Comparison of ENCODE assay signal across 12 mouse cellular contexts in the genomic region with DNA sequence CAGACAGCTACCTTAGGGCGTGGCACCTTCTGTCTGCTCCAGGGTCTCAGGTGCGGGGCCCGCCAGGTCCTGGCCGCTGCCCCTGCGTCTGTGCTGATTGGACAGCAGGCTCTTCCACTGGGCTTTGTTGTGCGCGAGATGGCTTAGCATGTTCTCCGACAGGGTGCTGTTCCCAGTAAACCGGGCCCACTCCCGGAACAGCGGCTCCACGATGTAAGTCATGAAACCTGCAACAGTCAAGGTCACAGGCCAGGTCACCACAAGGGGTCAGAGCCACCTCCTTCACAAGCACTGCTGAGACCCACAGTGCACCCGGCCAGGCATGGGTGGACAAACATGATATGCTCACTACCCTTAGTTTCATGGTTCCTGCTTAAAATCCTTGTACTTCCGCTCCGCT. TPM values are rescaled to one million over a fixed set of nuclear protein-coding genes. Genes with fewer than 3 reads are reported as not detected.
DNase-seq lines count a peak whose midpoint lies in the region; ATAC-seq lines count a peak whose summit lies in the region.
"Had no signal": no experiment of that assay in that cellular context is flagged by ENCODE, and none has a peak within 500 bp of the region (broad histone marks: within the 10 kb centered on the region; RNA-seq: fewer than 3 reads in every experiment).

No protein-coding gene starts in this region.

- ATAC-seq in hindbrain, embryonic 16.5 days: no peak
- ATAC-seq in neural tube, embryonic 11.5 days (ENCODE audit: insufficient read depth, low FRiP score, low TSS enrichment): no peak
- ATAC-seq in midbrain, embryonic 14.5 days (ENCODE audit: low FRiP score, low TSS enrichment): no peak
- ATAC-seq: Patski had no signal

- WGBS in hindbrain, embryonic 10.5 days: 72% methylated on average over 15 of the region's 15 CpGs
- WGBS in hindbrain, embryonic 16.5 days: 69% methylated on average over 15 of the region's 15 CpGs
- WGBS in neural tube, embryonic 11.5 days: 64% methylated on average over 15 of the region's 15 CpGs
- 70% methylated on average over 15 of the region's 15 CpGs for WGBS in midbrain, embryonic 14.5 days

- DNase-seq in hindbrain, embryonic 10.5 days (ENCODE audit: low spot score): no peak
- DNase-seq in neural tube, embryonic 11.5 days (ENCODE audit: low spot score): no peak
- DNase-seq in neural tube, embryonic 10.5 days (ENCODE audit: extremely low spot score, low spot score): no peak
- DNase-seq in midbrain, embryonic 14.5 days: no peak
- DNase-seq in cerebellum, adult 9-10 months: no peak
- DNase-seq in layer of hippocampus, adult 9-11 months: no peak
- DNase-seq: adrenal gland, postnatal 10 days; liver, embryonic 13.5 days; thymus, adult 2 months had no signal

- H3K9me3 ChIP-seq in hindbrain, embryonic 10.5 days: no peaks in the 10 kb centered on the region
- no peaks in the 10 kb centered on the region for H3K9me3 ChIP-seq in hindbrain, embryonic 16.5 days (ENCODE audit: control insufficient read depth, low read length)
- no peaks in the 10 kb centered on the region for H3K9me3 ChIP-seq in neural tube, embryonic 11.5 days (ENCODE audit: control insufficient read depth, low read length)
- H3K9me3 ChIP-seq in midbrain, embryonic 14.5 days (ENCODE audit: control insufficient read depth, low read length): no peaks in the 10 kb centered on the region
- H3K9me3 ChIP-seq: embryonic facial prominence, embryonic 13.5 days; liver, embryonic 13.5 days had no signal

- H3K36me3 ChIP-seq in hindbrain, embryonic 10.5 days: no peaks in the 10 kb centered on the region
- no peaks in the 10 kb centered on the region for H3K36me3 ChIP-seq in hindbrain, embryonic 16.5 days (ENCODE audit: control insufficient read depth, insufficient read depth, low read length)
- no peaks in the 10 kb centered on the region for H3K36me3 ChIP-seq in neural tube, embryonic 11.5 days (ENCODE audit: control insufficient read depth, insufficient read depth, low read length)
- no peaks in the 10 kb centered on the region for H3K36me3 ChIP-seq in midbrain, embryonic 14.5 days (ENCODE audit: control insufficient read depth, insufficient read depth, low read length)
- H3K36me3 ChIP-seq: liver, embryonic 13.5 days had no signal

- H3K4me2 ChIP-seq in hindbrain, embryonic 16.5 days (ENCODE audit: low read length): no peak overlapping the region
- 0 out of 2 replicates have a peak overlapping the region, but pooled peaks have one; percentile 16 for H3K4me2 ChIP-seq in neural tube, embryonic 11.5 days (ENCODE audit: low read depth)
- H3K4me2 ChIP-seq in midbrain, embryonic 14.5 days (ENCODE audit: low read length): peak overlapping the region; percentile 15; the same call in 1 of the 2 replicates
- H3K4me2 ChIP-seq: embryonic facial prominence, embryonic 13.5 days; liver, embryonic 13.5 days had no signal

- H3K27me3 ChIP-seq in hindbrain, embryonic 10.5 days (ENCODE audit: insufficient read depth, poor library complexity, severe bottlenecking): no peaks in the 10 kb centered on the region
- no peaks in the 10 kb centered on the region for H3K27me3 ChIP-seq in hindbrain, embryonic 16.5 days (replicated peaks; ENCODE audit: control insufficient read depth, insufficient read depth, low read length)
- no peaks in the 10 kb centered on the region for H3K27me3 ChIP-seq in neural tube, embryonic 11.5 days (ENCODE audit: control insufficient read depth, insufficient read depth, low read length)
- H3K27me3 ChIP-seq in midbrain, embryonic 14.5 days (ENCODE audit: control insufficient read depth, insufficient read depth, low read length): no peaks in the 10 kb centered on the region
- H3K27me3 ChIP-seq: embryonic facial prominence, embryonic 13.5 days; liver, embryonic 13.5 days had no signal

- no peaks in the 10 kb centered on the region; the same call in 1 of the 2 replicates for H3K4me1 ChIP-seq in hindbrain, embryonic 10.5 days (replicated peaks)
- H3K4me1 ChIP-seq in hindbrain, embryonic 16.5 days (ENCODE audit: control insufficient read depth, insufficient read depth, low read depth, low read length): no peaks in the 10 kb centered on the region
- no peaks in the 10 kb centered on the region for H3K4me1 ChIP-seq in neural tube, embryonic 11.5 days (ENCODE audit: control insufficient read depth, insufficient read depth, low read length)
- no peaks in the 10 kb centered on the region for H3K4me1 ChIP-seq in midbrain, embryonic 14.5 days (ENCODE audit: control insufficient read depth, insufficient read depth, low read length)

- no peak overlapping the region for H3K9ac ChIP-seq in hindbrain, embryonic 16.5 days (ENCODE audit: low read depth, low read length)
- no peak overlapping the region for H3K9ac ChIP-seq in neural tube, embryonic 11.5 days (ENCODE audit: low read length)
- no peak overlapping the region for H3K9ac ChIP-seq in midbrain, embryonic 14.5 days (replicated peaks; ENCODE audit: low read length)
- H3K9ac ChIP-seq: embryonic facial prominence, embryonic 13.5 days; liver, embryonic 13.5 days had no signal

- peak overlapping the region; percentile 6; the same call in 1 of the 2 replicates for H3K4me3 ChIP-seq in hindbrain, embryonic 10.5 days
- H3K4me3 ChIP-seq in hindbrain, embryonic 16.5 days (ENCODE audit: low read length): no peak overlapping the region
- H3K4me3 ChIP-seq in neural tube, embryonic 11.5 days (ENCODE audit: low read depth, low read length): no peak overlapping the region
- no peak overlapping the region for H3K4me3 ChIP-seq in midbrain, embryonic 14.5 days (replicated peaks; ENCODE audit: low read depth, low read length)
- H3K4me3 ChIP-seq: embryonic facial prominence, embryonic 13.5 days; liver, embryonic 13.5 days had no signal

- H3K27ac ChIP-seq in hindbrain, embryonic 10.5 days: no peak overlapping the region
- H3K27ac ChIP-seq in hindbrain, embryonic 16.5 days (ENCODE audit: low read depth, low read length): no peak overlapping the region
- no peak overlapping the region for H3K27ac ChIP-seq in neural tube, embryonic 11.5 days (ENCODE audit: low read depth, low read length)
- no peak overlapping the region for H3K27ac ChIP-seq in midbrain, embryonic 14.5 days (replicated peaks; ENCODE audit: low read depth, low read length)
- H3K27ac ChIP-seq: embryonic facial prominence, embryonic 13.5 days; liver, embryonic 13.5 days had no signal

RNA-seq across cellular contexts. Expression of a gene that starts 52.8 kb away (rescaled TPM):
- polyA plus RNA-seq in hindbrain, embryonic 10.5 days (2016; fragmentation: Nextera tagmentation; extraction: Ambion mirVana): 2.7 and 4.3 TPM in 2 replicates
- polyA plus RNA-seq in hindbrain, embryonic 16.5 days (2015; fragmentation: Nextera tagmentation; extraction: Ambion mirVana): 0.61 and 0.96 TPM in 2 replicates
- polyA plus RNA-seq in neural tube, embryonic 11.5 days (2014; fragmentation: Nextera tagmentation; extraction: Ambion mirVana): 0.70 and 0.82 TPM in 2 replicates
- 0.47 and 0.68 TPM in 2 replicates for polyA plus RNA-seq in midbrain, embryonic 14.5 days (2014; fragmentation: Nextera tagmentation; extraction: Ambion mirVana)
